Mouse (Mus musculus) spleen, adult 2 months (tissue): ENCODE data around the gene Gon7.

Source experiments
- CTCF ChIP-seq: fragments of 200-500 bp; IDR thresholded peaks from 2 replicates; pipeline ENCODE4 v1.5.1; 2011; ENCODE audit warnings: mild to moderate bottlenecking, inconsistent platforms; ENCODE audit not compliant: insufficient read depth, insufficient read length, insufficient replicate concordance; ENCODE audit errors: extremely low read depth
- POLR2A ChIP-seq: fragments of 200-500 bp; IDR thresholded peaks from 2 replicates; pipeline ENCODE4 v1.6.1; 2011; ENCODE audit warnings: low read depth, low read length, inconsistent platforms

- no peak for TF ChIP-seq CTCF
- no peak for TF ChIP-seq POLR2A
These were observed 4.1 kb upstream of the Gon7 start for GRCm38 (mm10) chr12:102761668-102762067.
